Mouse (Mus musculus) intestine, embryonic 15.5 days (tissue): ENCODE data around the gene Slc25a22. TPM values are rescaled to one million over a fixed set of nuclear protein-coding genes. Genes with fewer than 3 reads are reported as not detected.
A peak's percentile ranks its signal among the peaks of the same experiment; 100 is the strongest.

Experiments
- ATAC-seq: fragments of 200-750 bp; cut with Nextera tagmentation; 2 replicates; pipeline ENCODE4 v1.8.0; 2017; ENCODE audit warnings: moderate TSS enrichment, moderate library complexity
- H3K27ac ChIP-seq: fragments of 300-500 bp; sonication (generic); 2 replicates; pipeline ENCODE4 v1.5.1; 2015; ENCODE audit warnings: mild to moderate bottlenecking, inconsistent platforms
- H3K27me3 ChIP-seq: fragments of 300-500 bp; sonication (generic); replicated peaks from 2 replicates; pipeline ENCODE4 v1.6.1; 2015; ENCODE audit warnings: inconsistent platforms
- H3K36me3 ChIP-seq: fragments of 300-500 bp; sonication (generic); 2 replicates; pipeline ENCODE4 v1.6.1; 2015; ENCODE audit warnings: inconsistent platforms
- H3K4me1 ChIP-seq: fragments of 300-500 bp; sonication (generic); replicated peaks from 2 replicates; pipeline ENCODE4 v1.6.1; 2015; ENCODE audit warnings: inconsistent platforms
- H3K4me2 ChIP-seq: fragments of 300-500 bp; sonication (generic); replicated peaks from 2 replicates; pipeline ENCODE4 v1.6.1; 2015; ENCODE audit warnings: mild to moderate bottlenecking, inconsistent platforms
- H3K4me3 ChIP-seq: fragments of 300-500 bp; sonication (generic); replicated peaks from 2 replicates; pipeline ENCODE4 v1.5.1; 2015; ENCODE audit warnings: inconsistent platforms
- H3K9ac ChIP-seq: fragments of 300-500 bp; sonication (generic); 2 replicates; pipeline ENCODE4 v1.6.1; 2015; ENCODE audit warnings: inconsistent platforms
- H3K9me3 ChIP-seq: fragments of 300-500 bp; sonication (generic); 2 replicates; pipeline ENCODE4 v1.6.1; 2016; ENCODE audit warnings: inconsistent platforms
- WGBS: fragments of 180-500 bp; shearing (Covaris S2); methylation state at CpG from one replicate; pipeline ENCODE4 v1.1.7; 2015; 5-methylcytosine and 5-hydroxymethylcytosine counted together
- polyA plus RNA-seq: library from polyadenylated mRNA; unstranded; fragments of >200 nt; fragmentation: Nextera tagmentation; extraction: Ambion mirVana; gene quantifications from 2 replicates; pipeline ENCODE4 v1.2.1, GENCODE M21; 2015

The Slc25a22 gene
- polyA plus RNA-seq, 1 experiment from 2014 or later: 28.5 TPM

DNA sequence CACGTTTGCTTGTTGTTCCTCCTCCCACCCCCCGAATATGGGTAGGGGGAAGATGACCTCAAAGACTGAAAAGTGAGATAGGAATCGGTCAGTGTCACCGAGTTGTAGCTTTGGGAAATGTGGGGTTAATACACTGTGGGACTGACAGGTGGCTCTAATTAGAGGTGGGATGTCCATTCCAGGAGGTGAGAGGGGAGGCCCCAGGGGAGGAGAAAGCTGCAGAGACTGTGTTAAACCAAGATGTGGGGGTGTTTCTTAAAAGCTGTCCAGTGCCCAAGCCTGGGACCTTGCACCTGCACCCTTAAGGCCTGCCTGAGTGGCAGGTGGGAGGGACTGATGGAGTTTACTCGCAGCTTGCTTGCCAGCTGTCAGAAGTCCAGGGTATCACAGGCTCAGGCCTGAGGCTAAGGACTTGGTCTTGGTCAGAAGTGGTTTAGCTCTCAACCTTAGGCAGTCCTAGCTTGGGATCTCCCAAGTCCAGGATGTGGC lies 24.7 kb upstream of the Slc25a22 start:
- peaks cover 44% of the 10 kb centered on the region for H3K4me1 ChIP-seq

DNA sequence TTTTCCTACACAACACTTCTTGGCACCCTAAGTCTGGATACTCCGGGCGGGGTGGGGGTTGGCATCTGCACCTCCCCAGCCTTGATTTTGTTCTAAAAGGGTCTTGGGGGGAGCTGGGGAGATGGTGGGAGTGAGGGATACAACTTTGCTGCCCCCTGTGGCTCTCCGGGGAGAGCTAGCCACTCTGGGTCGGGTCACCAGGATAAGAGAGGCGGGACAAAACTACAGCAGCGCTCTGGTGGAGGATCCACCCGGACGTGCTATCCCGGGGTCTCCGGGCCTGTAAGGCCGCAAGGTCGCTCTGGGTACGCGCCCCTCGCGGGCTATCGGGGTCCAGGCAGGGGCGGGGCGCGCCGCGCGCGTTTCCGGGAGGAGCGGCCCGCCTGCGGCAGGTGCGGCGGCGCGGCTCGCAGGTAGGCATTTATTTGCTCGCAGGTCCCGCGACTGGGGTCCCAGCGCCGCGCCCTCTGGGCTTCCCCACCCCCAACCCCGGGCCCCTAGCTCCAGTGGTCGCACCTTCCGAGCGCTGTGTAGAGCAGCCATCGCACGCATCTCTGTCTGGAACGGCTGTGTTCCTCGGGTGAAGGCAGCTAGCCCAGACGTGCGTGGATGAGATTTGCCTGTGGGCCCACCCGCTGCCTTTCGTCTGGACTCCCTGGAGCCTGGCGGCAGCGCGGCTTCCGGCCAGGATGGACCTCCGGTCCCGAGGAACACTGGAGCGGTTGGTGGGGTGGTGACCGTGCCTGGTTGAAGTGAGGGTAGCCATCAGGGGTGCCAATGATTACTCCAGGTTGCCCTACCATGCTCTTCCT lies 24.0 kb upstream of the Slc25a22 start:
- ATAC-seq: peak; percentile 18
- H3K4me2 ChIP-seq: peak overlapping the region; percentile 92
- peak overlapping the region; percentile 56 for H3K27ac ChIP-seq
- H3K4me3 ChIP-seq: peak overlapping the region; percentile 49
- peaks cover 5% of the 10 kb centered on the region for H3K36me3 ChIP-seq
- H3K9me3 ChIP-seq: no peaks in the 10 kb centered on the region
- H3K27me3 ChIP-seq: peaks cover 45% of the 10 kb centered on the region
- H3K9ac ChIP-seq: peak overlapping the region; percentile 62
- H3K4me1 ChIP-seq: peaks cover 40% of the 10 kb centered on the region
- WGBS: 2% methylated on average over 59 of the region's 59 CpGs

More for the DNA sequence above, 24.7 kb upstream of the Slc25a22 start:
- H3K9ac ChIP-seq: peak overlapping the region; percentile 62
- H3K4me2 ChIP-seq: peak overlapping the region; percentile 92
- 16% methylated on average over 5 of the region's 5 CpGs for WGBS
- peaks cover 47% of the 10 kb centered on the region for H3K27me3 ChIP-seq
- ATAC-seq: no peak
- no peaks in the 10 kb centered on the region for H3K9me3 ChIP-seq
- H3K36me3 ChIP-seq: peaks cover 5% of the 10 kb centered on the region
- peak overlapping the region; percentile 56; the same call in 1 of the 2 replicates for H3K27ac ChIP-seq
- peak overlapping the region; percentile 49 for H3K4me3 ChIP-seq

DNA sequence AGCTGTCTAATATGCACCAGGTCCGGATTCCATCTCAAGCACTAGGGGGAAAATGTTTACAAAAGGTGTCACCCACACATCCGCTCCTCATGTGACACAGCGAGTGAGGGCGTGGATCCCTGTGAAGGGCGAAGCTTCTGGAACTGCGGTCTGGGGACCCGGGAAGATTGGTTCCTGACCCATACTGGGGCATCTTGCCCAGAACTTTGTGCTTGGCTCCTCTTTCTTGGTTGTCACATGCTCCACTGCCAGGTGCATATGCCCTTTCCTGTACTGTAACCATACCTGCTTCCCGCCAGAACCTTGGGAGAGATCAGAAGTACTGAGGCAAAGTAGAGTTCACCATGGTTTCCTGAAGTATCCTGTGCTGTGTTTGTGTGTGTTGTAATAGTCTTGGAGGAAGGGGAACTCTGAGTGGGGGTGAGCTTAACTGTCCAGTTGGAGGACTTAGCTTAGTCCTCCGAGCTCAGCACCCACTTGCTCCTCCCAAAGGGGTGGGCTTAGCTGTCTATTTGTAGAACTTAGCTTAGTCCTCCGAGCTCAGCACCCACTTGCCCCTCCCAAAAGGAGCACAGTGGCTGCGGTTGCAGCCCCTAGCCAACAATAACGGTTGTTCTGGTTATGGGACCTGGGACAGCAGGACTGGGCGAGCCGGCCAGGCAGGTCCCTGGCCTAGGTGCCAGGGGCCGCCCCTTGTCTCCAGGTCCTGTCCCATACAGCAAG lies 22.9 kb upstream of the Slc25a22 start, which contains the start of gene Cracr2b:
TSS of gene Cracr2b (plus strand) at position 704 of the 723 bp plus-strand sequence.
- no peak for ATAC-seq
- peak within 1 kb of the TSS; percentile 62 for H3K9ac ChIP-seq
- H3K4me1 ChIP-seq: peaks cover 45% of the 10 kb centered on the region
- peaks cover 43% of the 10 kb centered on the region for H3K27me3 ChIP-seq
- H3K27ac ChIP-seq: peak within 1 kb of the TSS; percentile 56
- H3K4me2 ChIP-seq: peak within 1 kb of the TSS; percentile 92
- WGBS: 53% methylated on average over 15 of the region's 15 CpGs
- peaks cover 5% of the 10 kb centered on the region for H3K36me3 ChIP-seq
- peak within 1 kb of the TSS; percentile 49 for H3K4me3 ChIP-seq
- no peaks in the 10 kb centered on the region for H3K9me3 ChIP-seq

DNA sequence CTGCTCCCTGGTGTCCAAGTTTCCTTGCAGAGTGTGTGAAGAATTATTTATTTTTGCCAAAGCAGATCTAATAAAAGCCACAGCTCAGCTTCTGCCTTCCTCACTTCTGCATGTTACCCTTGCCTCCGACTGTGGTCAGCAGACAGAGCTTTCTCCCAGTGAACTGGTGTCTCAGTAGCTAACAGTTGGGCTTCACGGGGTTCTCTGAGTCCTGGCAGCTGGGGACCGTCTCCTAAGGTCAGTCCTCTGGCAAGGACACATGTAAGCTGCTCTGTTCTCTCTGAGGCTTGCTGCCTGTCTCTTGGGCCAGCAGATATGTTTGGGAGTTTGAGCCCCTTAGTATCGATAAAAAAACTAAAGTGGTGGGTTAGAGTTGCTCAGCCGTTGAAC lies 22.3 kb upstream of the Slc25a22 start:
- Histone ChIP-seq H3K9me3 (no peaks in the 10 kb centered on the region), H3K36me3 (peaks cover 5% of the 10 kb centered on the region), H3K4me1 (peaks cover 43% of the 10 kb centered on the region), H3K27ac (peak overlapping the region; percentile 15; the same call in 1 of the 2 replicates), H3K4me2 (no peak overlapping the region), H3K4me3 (no peak overlapping the region), H3K9ac (no peak overlapping the region), H3K27me3 (peaks cover 41% of the 10 kb centered on the region)
- ATAC-seq: no peak
- WGBS: 50% methylated on average over 5 of the region's 5 CpGs

DNA sequence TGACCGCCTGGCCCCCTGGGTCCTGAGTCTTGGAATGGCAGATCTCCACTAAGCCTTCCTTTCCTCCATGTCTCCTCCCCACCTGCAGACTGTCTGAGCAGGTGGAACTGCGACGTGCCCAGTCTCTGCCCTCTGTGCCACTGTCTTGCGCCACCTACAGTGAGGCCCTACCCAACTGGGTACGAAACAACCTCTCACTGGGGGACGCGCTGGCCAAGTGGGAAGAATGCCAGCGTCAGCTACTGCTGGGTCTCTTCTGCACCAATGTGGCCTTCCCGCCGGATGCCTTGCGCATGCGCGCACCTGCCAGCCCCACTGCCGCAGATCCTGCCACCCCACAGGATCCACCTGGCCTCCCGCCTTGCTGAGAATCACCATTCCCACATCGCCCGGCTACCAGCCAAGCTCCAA lies 21.6 kb upstream of the Slc25a22 start:
- Histone ChIP-seq H3K9ac (no peak overlapping the region), H3K4me1 (peaks cover 43% of the 10 kb centered on the region), H3K36me3 (peaks cover 5% of the 10 kb centered on the region), H3K4me2 (no peak overlapping the region), H3K27ac (no peak overlapping the region), H3K9me3 (no peaks in the 10 kb centered on the region), H3K27me3 (peaks cover 35% of the 10 kb centered on the region), H3K4me3 (no peak overlapping the region)
- 90% methylated on average over 17 of the region's 17 CpGs for WGBS
- ATAC-seq: no peak

DNA sequence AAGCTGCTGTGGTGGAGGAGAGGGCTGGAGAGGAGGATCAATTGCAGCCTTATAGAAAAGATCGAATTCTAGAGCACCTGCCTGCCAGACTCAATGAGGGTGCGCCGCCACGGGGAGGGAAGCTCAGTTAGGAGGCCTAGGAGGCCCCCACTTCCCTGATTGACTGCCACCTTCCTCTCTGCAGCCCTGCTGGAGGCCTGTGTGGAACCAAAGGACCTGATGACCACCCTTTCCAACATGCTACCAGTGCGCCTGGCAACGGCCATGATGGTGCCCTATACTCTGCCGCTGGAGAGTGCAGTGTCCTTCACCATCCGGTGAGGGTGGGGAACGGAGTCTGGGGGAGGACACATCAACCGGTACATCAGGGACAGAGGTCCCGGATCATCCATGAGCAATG lies 21.0 kb upstream of the Slc25a22 start:
- H3K4me1 ChIP-seq: peaks cover 42% of the 10 kb centered on the region

DNA sequence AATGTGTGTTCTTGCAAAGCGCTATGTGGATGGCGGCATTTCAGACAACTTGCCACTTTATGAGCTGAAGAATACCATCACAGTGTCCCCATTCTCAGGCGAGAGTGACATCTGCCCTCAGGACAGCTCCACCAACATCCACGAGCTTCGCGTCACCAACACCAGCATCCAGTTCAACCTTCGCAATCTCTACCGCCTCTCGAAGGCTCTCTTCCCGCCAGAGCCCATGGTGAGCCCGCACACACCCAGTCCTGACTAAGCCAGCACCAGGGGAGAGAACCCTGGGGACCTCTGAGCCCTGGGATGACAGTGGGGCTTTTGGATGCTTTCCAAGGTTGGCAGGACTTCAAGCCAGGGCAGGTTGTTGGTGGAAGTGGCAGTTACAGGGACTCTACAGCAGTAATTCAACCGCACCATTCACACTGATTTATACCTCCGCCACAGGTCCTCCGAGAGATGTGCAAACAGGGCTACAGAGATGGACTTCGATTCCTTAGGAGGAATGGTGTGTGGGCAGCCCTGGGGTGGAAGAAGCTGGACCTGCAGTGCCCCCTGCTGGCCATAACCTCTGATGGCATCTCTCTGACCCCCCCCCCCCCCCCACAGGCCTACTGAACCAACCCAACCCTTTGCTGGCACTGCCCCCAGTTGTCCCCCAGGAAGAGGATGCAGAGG lies 20.4 kb upstream of the Slc25a22 start:
- Histone ChIP-seq H3K27ac (no peak overlapping the region), H3K4me3 (no peak overlapping the region), H3K4me1 (peaks cover 42% of the 10 kb centered on the region), H3K36me3 (peaks cover 5% of the 10 kb centered on the region), H3K9me3 (no peaks in the 10 kb centered on the region), H3K9ac (no peak overlapping the region), H3K4me2 (no peak overlapping the region), H3K27me3 (peaks cover 23% of the 10 kb centered on the region)
- no peak for ATAC-seq
- WGBS: 77% methylated on average over 15 of the region's 15 CpGs

More for the DNA sequence above, 21.0 kb upstream of the Slc25a22 start:
- WGBS: 92% methylated on average over 11 of the region's 11 CpGs
- H3K27ac ChIP-seq: no peak overlapping the region
- H3K9ac ChIP-seq: no peak overlapping the region
- ATAC-seq: no peak
- no peaks in the 10 kb centered on the region for H3K9me3 ChIP-seq
- H3K4me3 ChIP-seq: no peak overlapping the region
- H3K27me3 ChIP-seq: peaks cover 28% of the 10 kb centered on the region
- H3K36me3 ChIP-seq: peaks cover 5% of the 10 kb centered on the region
- no peak overlapping the region for H3K4me2 ChIP-seq

DNA sequence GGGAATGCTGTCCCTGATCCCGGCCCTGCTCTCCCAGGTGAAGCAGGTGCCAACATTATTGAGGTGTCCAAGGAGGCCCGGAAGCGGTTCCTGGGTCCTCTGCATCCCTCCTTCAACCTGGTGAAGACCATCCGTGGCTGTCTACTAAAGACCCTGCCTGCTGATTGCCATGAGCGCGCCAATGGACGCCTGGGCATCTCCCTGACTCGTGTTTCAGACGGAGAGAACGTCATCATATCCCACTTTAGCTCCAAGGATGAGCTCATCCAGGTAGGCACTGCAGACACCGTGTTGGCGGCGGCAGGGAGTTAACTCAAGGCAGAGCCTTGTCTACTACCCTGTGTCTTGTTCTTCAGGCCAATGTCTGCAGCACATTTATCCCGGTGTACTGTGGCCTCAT lies 19.5 kb upstream of the Slc25a22 start:
- H3K4me1 ChIP-seq: peaks cover 42% of the 10 kb centered on the region
- WGBS: 92% methylated on average over 14 of the region's 14 CpGs
- H3K9ac ChIP-seq: no peak overlapping the region

DNA sequence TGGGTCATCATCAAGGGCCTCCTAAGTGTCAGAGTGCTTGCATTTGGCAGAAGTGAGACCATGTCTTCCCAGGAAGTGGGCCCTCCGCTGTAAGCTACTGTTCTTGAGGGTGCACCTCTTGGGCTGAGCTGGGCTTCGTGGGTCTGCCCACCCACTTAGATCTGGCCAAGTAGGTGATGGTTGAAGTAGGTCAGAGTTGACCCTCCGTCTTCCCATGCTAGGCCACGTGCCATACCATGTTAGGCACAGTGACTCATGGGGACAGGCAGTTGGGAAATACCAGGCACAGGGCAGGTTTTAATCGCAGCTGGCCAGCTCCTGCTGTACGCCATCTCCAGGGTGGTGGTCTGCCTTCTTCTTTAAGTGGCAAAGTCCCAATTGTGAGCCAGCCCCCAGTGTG lies 19.0 kb upstream of the Slc25a22 start:
- H3K36me3 ChIP-seq: peaks cover 10% of the 10 kb centered on the region
- H3K27me3 ChIP-seq: peaks cover 10% of the 10 kb centered on the region
- H3K9ac ChIP-seq: no peak overlapping the region
- no peak overlapping the region for H3K4me3 ChIP-seq
- no peak for ATAC-seq
- H3K4me1 ChIP-seq: peaks cover 37% of the 10 kb centered on the region
- 89% methylated on average over 6 of the region's 6 CpGs for WGBS
- H3K4me2 ChIP-seq: peak overlapping the region; percentile 95; the same call in 1 of the 2 replicates
- no peaks in the 10 kb centered on the region for H3K9me3 ChIP-seq
- H3K27ac ChIP-seq: no peak overlapping the region

More for the DNA sequence above, 19.5 kb upstream of the Slc25a22 start:
- H3K36me3 ChIP-seq: peaks cover 5% of the 10 kb centered on the region
- no peaks in the 10 kb centered on the region for H3K9me3 ChIP-seq
- peaks cover 15% of the 10 kb centered on the region for H3K27me3 ChIP-seq
- no peak overlapping the region for H3K4me3 ChIP-seq
- H3K4me2 ChIP-seq: no peak overlapping the region
- no peak overlapping the region for H3K27ac ChIP-seq
- ATAC-seq: no peak

DNA sequence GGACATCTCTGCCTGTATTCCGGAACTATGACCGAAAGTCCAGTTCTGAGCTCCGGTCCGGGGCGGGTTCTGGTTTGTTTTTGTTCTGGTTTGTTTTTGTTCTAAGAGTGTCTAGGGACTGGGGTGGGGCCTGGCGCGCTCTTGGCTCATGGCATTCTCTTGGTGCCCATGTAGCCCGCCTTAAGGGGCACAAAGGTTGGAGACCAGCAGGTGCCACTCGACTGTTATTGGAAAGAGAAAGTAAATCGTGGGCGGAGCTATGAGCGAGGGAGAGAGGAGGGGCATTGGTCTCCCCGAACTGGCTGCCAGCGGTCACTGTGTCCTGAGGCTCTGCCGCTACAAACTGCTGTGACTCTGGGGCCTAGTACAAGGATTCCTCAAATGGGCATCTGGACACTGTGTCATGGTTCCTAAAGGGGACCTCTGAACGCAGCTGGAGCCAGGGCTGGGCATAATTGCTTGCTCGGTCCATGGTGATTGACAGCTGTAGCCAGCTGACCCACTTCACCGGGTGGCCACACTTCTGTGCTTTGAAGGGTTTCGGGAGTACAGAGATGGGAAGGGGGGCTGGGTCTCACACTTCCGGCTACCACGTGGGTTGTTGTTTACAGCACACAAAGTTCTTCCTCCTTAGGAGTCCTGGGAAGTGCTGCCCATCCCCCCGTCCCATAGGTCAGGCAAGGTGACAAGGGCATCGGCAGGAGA lies 18.1 kb upstream of the Slc25a22 start:
- 1% methylated on average over 23 of the region's 23 CpGs for WGBS
- Histone ChIP-seq H3K27me3 (peaks cover under 1% of the 10 kb centered on the region), H3K36me3 (peaks cover 19% of the 10 kb centered on the region), H3K9ac (peak overlapping the region; percentile 67), H3K9me3 (no peaks in the 10 kb centered on the region), H3K4me3 (peak overlapping the region; percentile 71), H3K27ac (peak overlapping the region; percentile 83), H3K4me1 (peaks cover 27% of the 10 kb centered on the region), H3K4me2 (peak overlapping the region; percentile 95)
- ATAC-seq: peak; percentile 48

DNA sequence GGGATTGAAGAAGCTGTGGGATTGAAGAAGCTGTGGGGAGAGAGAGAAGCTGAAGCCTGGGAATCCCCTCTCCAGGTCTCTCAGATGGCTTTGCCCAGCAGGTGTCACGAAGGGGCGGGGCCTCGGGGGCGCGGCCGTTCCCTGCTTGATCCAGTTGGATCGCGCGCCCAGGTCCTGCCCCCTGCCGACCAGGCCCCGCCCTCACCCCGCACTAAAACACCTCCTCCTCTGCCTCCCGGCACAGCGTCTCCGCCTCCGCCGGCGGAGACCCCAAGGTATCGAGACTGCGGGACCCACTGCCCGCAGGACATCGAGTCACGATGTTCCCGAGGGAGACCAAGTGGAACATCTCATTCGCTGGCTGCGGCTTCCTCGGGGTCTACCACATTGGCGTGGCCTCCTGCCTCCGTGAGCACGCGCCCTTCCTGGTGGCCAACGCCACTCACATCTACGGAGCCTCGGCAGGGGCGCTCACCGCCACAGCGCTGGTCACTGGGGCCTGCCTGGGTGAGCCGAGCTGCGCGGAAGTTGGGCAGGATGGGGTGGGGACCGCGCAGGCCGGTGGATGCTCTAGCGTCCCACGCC lies 17.4 kb upstream of the Slc25a22 start, which contains the start of gene Pnpla2:
TSS of gene Pnpla2 (plus strand) at position 232 of the 585 bp plus-strand sequence.
- Histone ChIP-seq H3K27me3 (no peaks in the 10 kb centered on the region), H3K9me3 (no peaks in the 10 kb centered on the region), H3K4me1 (peaks cover 21% of the 10 kb centered on the region), H3K36me3 (peaks cover 26% of the 10 kb centered on the region), H3K4me2 (peak within 1 kb of the TSS; percentile 95), H3K4me3 (peak within 1 kb of the TSS; percentile 71), H3K9ac (peak within 1 kb of the TSS; percentile 67), H3K27ac (peak within 1 kb of the TSS; percentile 83)
- peak; percentile 91 for ATAC-seq
- WGBS: under 1% methylated on average over 45 of the region's 45 CpGs
